Mouse (Mus musculus) ES-Bruce4 (cell line): Measurements from ENCODE around the gene Epha3. TPM values are rescaled to one million over a fixed set of nuclear protein-coding genes. Genes with fewer than 3 reads are reported as not detected.

Experiments used
- H3K27ac ChIP-seq: 2 replicates; pipeline ENCODE4 v1.5.1; 2012; ENCODE audit warnings: low read length, inconsistent platforms; ENCODE audit not compliant: insufficient read depth
- H3K27me3 ChIP-seq: 2 replicates; pipeline ENCODE4 v1.6.1; 2012; ENCODE audit warnings: mild to moderate bottlenecking, low read length, inconsistent platforms; ENCODE audit not compliant: control insufficient read depth, poor library complexity, insufficient read depth, severe bottlenecking
- H3K36me3 ChIP-seq: 2 replicates; pipeline ENCODE4 v1.6.1; 2012; ENCODE audit warnings: inconsistent platforms, mild to moderate bottlenecking, low read length, moderate library complexity; ENCODE audit not compliant: control insufficient read depth, poor library complexity, insufficient read depth, severe bottlenecking
- H3K4me1 ChIP-seq: one replicate; pipeline ENCODE4 v1.8.1; 2011; ENCODE audit warnings: low read length; ENCODE audit not compliant: control insufficient read depth, insufficient read depth
- H3K4me3 ChIP-seq: 2 replicates; pipeline ENCODE4 v1.5.1; 2011; ENCODE audit warnings: low read depth, mild to moderate bottlenecking, low read length
- H3K9ac ChIP-seq: 2 replicates; pipeline ENCODE4 v1.6.1; 2012; ENCODE audit warnings: low read depth, mild to moderate bottlenecking, inconsistent platforms; ENCODE audit not compliant: poor library complexity, severe bottlenecking
- H3K9me3 ChIP-seq: replicated peaks from 2 replicates; pipeline ENCODE4 v1.6.1; 2012; ENCODE audit warnings: mild to moderate bottlenecking, low read length, inconsistent platforms; ENCODE audit not compliant: control insufficient read depth, poor library complexity, insufficient read depth, severe bottlenecking
- CTCF ChIP-seq: IDR thresholded peaks from one replicate; pipeline ENCODE4 v1.8.1; 2011; ENCODE audit warnings: low read depth, low read length
- EP300 ChIP-seq: IDR thresholded peaks from 2 replicates; pipeline ENCODE4 v1.6.1; 2011; ENCODE audit warnings: low read depth, low read length; ENCODE audit not compliant: insufficient read depth
- POLR2A ChIP-seq: IDR thresholded peaks from one replicate; pipeline ENCODE4 v1.8.1; 2011; ENCODE audit warnings: low read length; ENCODE audit not compliant: insufficient read depth
- polyA plus RNA-seq: library from polyadenylated mRNA; stranded (reverse); fragments of >200 nt; gene quantifications from 2 replicates; pipeline ENCODE4 v1.2.4, GENCODE M21; 2011; ENCODE audit warnings: low read depth; ENCODE audit not compliant: missing spikeins, insufficient read depth, insufficient read length

The Epha3 gene
- polyA plus RNA-seq, 1 experiment = 0.40 TPM

DNA sequence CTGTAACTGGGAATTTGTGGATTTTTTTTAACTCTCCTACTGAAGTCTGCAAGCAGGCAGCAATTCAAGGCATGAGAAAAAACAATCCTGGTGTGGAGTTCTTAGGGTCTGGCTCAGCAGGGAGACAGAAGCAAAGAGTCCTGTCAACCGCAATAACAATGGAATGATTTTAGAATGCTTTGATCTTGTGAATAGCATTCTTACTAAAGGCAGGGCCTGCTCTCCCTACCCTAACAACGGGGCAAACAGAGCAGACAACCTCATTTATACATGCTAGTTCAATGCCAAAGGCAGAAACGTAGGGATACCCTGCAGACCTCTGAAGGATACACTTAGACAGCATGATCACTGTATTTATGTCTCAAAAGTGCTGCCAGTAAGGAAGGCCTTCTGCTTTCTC, 110.9 kb downstream of the Epha3 start:
- Histone ChIP-seq H3K9me3 (no peaks in the 10 kb centered on the region), H3K27ac (no peak overlapping the region), H3K27me3 (no peaks in the 10 kb centered on the region), H3K9ac (no peak overlapping the region), H3K36me3 (no peaks in the 10 kb centered on the region), H3K4me3 (no peak overlapping the region), H3K4me1 (no peaks in the 10 kb centered on the region)
- no peak for TF ChIP-seq CTCF
- TF ChIP-seq EP300 = no peak

DNA sequence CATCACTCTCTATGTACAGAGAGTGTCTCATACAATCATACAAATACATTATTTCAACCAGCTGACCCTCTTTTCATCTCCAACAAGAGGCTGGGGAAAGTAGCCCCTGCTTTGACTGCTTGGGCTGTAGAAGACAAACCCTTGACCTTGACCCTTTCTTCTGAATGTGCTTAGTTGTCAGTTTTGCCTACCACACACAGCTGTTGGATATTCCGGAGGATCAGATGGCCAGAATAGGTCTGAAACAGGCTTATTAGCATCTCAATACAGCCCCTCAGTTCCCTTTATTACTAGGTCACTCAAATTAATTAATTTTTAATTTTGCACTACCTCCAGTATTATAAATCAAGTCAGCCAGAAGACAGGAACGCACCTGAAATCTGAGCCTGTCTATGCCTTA, 116.2 kb downstream of the Epha3 start:
- H3K9ac ChIP-seq = no peak overlapping the region
- H3K4me1 ChIP-seq = no peaks in the 10 kb centered on the region
- H3K27ac ChIP-seq = no peak overlapping the region
- no peak for TF ChIP-seq EP300
- no peak for TF ChIP-seq POLR2A
- TF ChIP-seq CTCF = no peak
- H3K27me3 ChIP-seq = no peaks in the 10 kb centered on the region
- no peaks in the 10 kb centered on the region for H3K9me3 ChIP-seq
- H3K4me3 ChIP-seq = no peak overlapping the region
- H3K36me3 ChIP-seq = no peaks in the 10 kb centered on the region

DNA sequence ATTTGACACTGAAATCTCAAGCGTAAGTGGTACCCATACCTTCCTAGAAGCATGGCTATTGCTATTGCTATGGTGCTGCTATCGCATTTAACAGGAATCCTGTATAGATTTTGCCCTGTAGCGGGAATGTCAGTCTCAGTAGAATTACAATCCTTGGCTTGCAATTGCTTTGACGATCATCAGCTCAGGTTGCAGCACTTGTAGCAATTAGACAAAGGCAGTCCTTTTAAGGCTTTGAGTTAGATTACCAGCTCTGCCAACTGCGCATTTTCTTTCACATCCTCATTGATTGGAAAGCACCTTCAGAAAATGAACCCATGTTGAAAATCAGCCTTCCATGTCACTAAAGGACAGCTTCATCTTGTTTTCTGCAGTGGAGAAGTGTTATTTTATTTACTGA, 118.5 kb downstream of the Epha3 start:
- TF ChIP-seq EP300 (no peak), POLR2A (no peak)
- Histone ChIP-seq H3K27me3 (no peaks in the 10 kb centered on the region), H3K4me3 (no peak overlapping the region), H3K9me3 (no peaks in the 10 kb centered on the region), H3K36me3 (no peaks in the 10 kb centered on the region), H3K27ac (no peak overlapping the region), H3K9ac (no peak overlapping the region), H3K4me1 (no peaks in the 10 kb centered on the region)

DNA sequence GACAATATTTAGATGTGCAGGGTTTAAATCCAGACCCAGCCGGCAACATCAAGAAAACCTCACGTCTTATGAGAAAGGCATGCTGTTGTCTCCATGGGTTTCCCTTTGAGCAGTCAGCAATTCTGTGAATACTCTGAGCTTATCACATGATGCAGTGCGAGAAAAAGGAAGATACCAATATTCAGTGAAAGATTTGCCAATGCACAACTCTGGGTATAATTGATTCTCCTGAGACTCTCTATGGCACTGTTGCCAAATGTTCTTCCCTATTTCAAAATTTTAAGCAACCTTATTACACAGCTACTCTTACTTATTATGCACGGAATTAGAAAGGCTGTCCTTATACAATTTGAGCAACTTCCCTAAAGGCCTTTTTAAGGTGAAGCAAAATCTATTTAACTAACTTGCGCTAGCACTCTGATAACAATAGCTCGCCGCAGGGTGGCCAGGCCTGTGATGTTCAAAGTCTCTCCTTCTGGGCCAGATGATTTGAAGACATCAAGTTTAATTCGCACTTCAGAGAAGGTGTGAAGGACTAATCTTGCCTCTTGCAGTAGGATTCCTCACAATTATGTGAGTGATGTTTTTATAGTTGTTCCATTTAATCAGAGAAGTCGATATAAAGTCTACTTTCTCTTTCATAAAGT, 120.6 kb downstream of the Epha3 start:
- H3K36me3 ChIP-seq = no peaks in the 10 kb centered on the region
- H3K27ac ChIP-seq = no peak overlapping the region
- no peaks in the 10 kb centered on the region for H3K4me1 ChIP-seq

DNA sequence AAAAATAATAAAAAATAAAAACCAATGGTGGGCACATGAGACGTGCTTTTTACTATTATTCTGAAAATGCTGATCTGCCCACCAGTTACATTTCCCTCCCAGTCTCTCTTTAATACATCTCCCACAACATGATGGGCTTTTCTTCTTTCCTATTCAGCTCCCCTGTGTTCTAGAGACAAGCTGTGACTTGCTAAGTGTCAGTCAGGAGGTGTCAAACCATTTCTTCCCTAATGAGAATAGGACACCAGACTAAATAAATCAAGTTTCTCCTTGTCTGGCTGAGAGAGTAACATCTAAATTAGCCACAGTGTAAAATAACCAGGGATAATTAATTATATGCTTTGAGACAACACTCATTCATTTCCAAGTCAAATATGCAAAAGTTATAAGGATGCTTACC, 144.7 kb downstream of the Epha3 start:
- TF ChIP-seq EP300 (no peak), POLR2A (no peak), CTCF (no peak)
- H3K4me3 ChIP-seq = no peak overlapping the region

More for the DNA sequence above, 120.6 kb downstream of the Epha3 start:
- Histone ChIP-seq H3K4me3 (no peak overlapping the region), H3K9ac (no peak overlapping the region), H3K27me3 (no peaks in the 10 kb centered on the region), H3K9me3 (no peaks in the 10 kb centered on the region)
- TF ChIP-seq EP300 = no peak
- TF ChIP-seq CTCF = no peak
- TF ChIP-seq POLR2A = no peak

DNA sequence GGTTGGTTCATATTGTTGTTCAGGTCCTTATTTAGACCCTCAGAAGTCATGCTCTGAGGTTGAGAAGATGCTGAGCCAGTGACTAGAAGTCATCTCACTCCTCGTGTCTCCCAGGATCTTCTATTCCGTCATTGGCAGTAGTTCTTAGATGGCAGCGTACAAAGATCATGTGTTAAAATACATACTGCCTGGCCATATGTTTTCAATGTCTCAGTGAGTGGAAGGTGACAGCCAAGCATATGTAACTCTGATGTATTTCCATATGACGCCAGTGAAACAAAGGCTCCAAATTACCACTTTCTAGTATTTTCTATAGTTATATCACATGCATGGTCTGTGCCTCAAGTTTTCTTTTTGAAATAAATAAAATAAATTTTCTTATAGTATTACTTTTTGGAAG, 146.7 kb downstream of the Epha3 start:
- H3K27ac ChIP-seq = no peak overlapping the region
- TF ChIP-seq CTCF (no peak), POLR2A (no peak)
- H3K9ac ChIP-seq = no peak overlapping the region
- H3K36me3 ChIP-seq = no peaks in the 10 kb centered on the region
- H3K4me3 ChIP-seq = no peak overlapping the region
- no peaks in the 10 kb centered on the region for H3K9me3 ChIP-seq
- H3K27me3 ChIP-seq = no peaks in the 10 kb centered on the region
- H3K4me1 ChIP-seq = no peaks in the 10 kb centered on the region

More for the DNA sequence above, 144.7 kb downstream of the Epha3 start:
- Histone ChIP-seq H3K36me3 (no peaks in the 10 kb centered on the region), H3K9ac (no peak overlapping the region), H3K27me3 (no peaks in the 10 kb centered on the region), H3K9me3 (no peaks in the 10 kb centered on the region), H3K27ac (no peak overlapping the region), H3K4me1 (no peaks in the 10 kb centered on the region)
